Mouse (Mus musculus): Measurements from ENCODE around the gene Pear1.

- TF ChIP-seq POLR2A (IDR thresholded peaks at IDR 0.05; ENCODE audit: borderline replicate concordance, control insufficient read depth, low read depth, low read length) (no peak), CTCF (IDR thresholded peaks at IDR 0.05; ENCODE audit: control insufficient read depth, insufficient read depth, low read length) (no peak)
Observed at GRCm38 (mm10) chr3:87818226-87818625, 5.9 kb downstream of the Pear1 start.
